Mouse (Mus musculus): ENCODE measurements around the gene Smyd4. TPM values are rescaled to one million over a fixed set of nuclear protein-coding genes. Genes with fewer than 3 reads are reported as not detected.

The Smyd4 gene
- total RNA-seq (2021), result 1 to 10 TPM; 4.0 to 4.3 TPM
- long read RNA-seq, experiment 1, partial matches to known transcripts, result 3 of 7 reads
- long read RNA-seq, experiment 1, other reads (novel, unspliced or antisense), result 1 of 7 reads
- long read RNA-seq, experiment 2, partial matches to known transcripts, result 2 of 8 reads
- long read RNA-seq, experiment 2, other reads (novel, unspliced or antisense), result 2 of 8 reads

GRCm38 (mm10) chr11:75348199-75348889, at the start of gene Smyd4, which contains the start of gene Rpa1:
Gene Smyd4, plus strand, starts transcription at chr11:75348433.
Gene Rpa1, minus strand, starts transcription at chr11:75348324.
- no peak for TF ChIP-seq CTCF (IDR thresholded peaks at IDR 0.05)
- Histone ChIP-seq H3K4me3 (peak within 1 kb of the TSS; percentile 88), H3K27ac (peak within 1 kb of the TSS; percentile 86)
- intact Hi-C loops (cut with DNase I), result no loop called here
- peak; percentile 98 for DNase-seq

GRCm38 (mm10) chr11:75298491-75298890, 49.7 kb upstream of the Smyd4 start:
- no peak overlapping the region for H3K4me3 ChIP-seq
- H3K27ac ChIP-seq, result no peak overlapping the region
- TF ChIP-seq CTCF (IDR thresholded peaks at IDR 0.05), result no peak
- no peak for DNase-seq
- intact Hi-C loops (cut with DNase I), result loop anchor here (10.0 kb wide), 2 partner anchors 314 to 354 kb away; no protein-coding TSS in a partner anchor

GRCm38 (mm10) chr11:75299786-75300185, 48.4 kb upstream of the Smyd4 start:
- Histone ChIP-seq H3K4me3 (no peak overlapping the region), H3K27ac (no peak overlapping the region)
- no peak for DNase-seq
- no peak for TF ChIP-seq CTCF (IDR thresholded peaks at IDR 0.05)
- intact Hi-C loops (cut with DNase I), result loop anchor here (10.0 kb wide), 2 partner anchors 315 to 355 kb away; no protein-coding TSS in a partner anchor

- no peak for DNase-seq
- intact Hi-C loops (cut with DNase I), result no loop called here
- TF ChIP-seq CTCF (IDR thresholded peaks at IDR 0.05), result no peak
- no peak overlapping the region for H3K4me3 ChIP-seq
- H3K27ac ChIP-seq, result no peak overlapping the region
These were observed 47.3 kb upstream of the Smyd4 start for GRCm38 (mm10) chr11:75300954-75301353.

- H3K27ac ChIP-seq, result no peak overlapping the region
- no peak for TF ChIP-seq CTCF (IDR thresholded peaks at IDR 0.05)
- no peak overlapping the region for H3K4me3 ChIP-seq
- intact Hi-C loops (cut with DNase I), result no loop called here
- DNase-seq, result no peak
These were observed 43.4 kb upstream of the Smyd4 start for GRCm38 (mm10) chr11:75304797-75305196.

- intact Hi-C loops (cut with DNase I), result no loop called here
- H3K4me3 ChIP-seq, result no peak overlapping the region
- no peak for TF ChIP-seq CTCF (IDR thresholded peaks at IDR 0.05)
- H3K27ac ChIP-seq, result no peak overlapping the region
- no peak for DNase-seq
These were observed 39.6 kb upstream of the Smyd4 start for GRCm38 (mm10) chr11:75308650-75309049.

GRCm38 (mm10) chr11:75310813-75311212, 37.4 kb upstream of the Smyd4 start:
- intact Hi-C loops (cut with DNase I), result no loop called here
- no peak for DNase-seq
- no peak for TF ChIP-seq CTCF (IDR thresholded peaks at IDR 0.05)
- no peak overlapping the region for H3K27ac ChIP-seq
- no peak overlapping the region for H3K4me3 ChIP-seq

GRCm38 (mm10) chr11:75311751-75312150, 36.5 kb upstream of the Smyd4 start:
- intact Hi-C loops (cut with DNase I), result no loop called here
- DNase-seq, result no peak
- no peak overlapping the region for H3K4me3 ChIP-seq
- no peak overlapping the region for H3K27ac ChIP-seq
- no peak for TF ChIP-seq CTCF (IDR thresholded peaks at IDR 0.05)

GRCm38 (mm10) chr11:75313834-75314233, 34.4 kb upstream of the Smyd4 start:
- intact Hi-C loops (cut with DNase I), result no loop called here
- DNase-seq, result no peak
- H3K4me3 ChIP-seq, result no peak overlapping the region
- no peak overlapping the region for H3K27ac ChIP-seq
- no peak for TF ChIP-seq CTCF (IDR thresholded peaks at IDR 0.05)

GRCm38 (mm10) chr11:75318351-75319221, 29.6 kb upstream of the Smyd4 start:
- intact Hi-C loops (cut with DNase I), result no loop called here
- no peak for TF ChIP-seq CTCF (IDR thresholded peaks at IDR 0.05)
- H3K27ac ChIP-seq, result no peak overlapping the region
- H3K4me3 ChIP-seq, result no peak overlapping the region
- DNase-seq, result no peak

GRCm38 (mm10) chr11:75319246-75319645, 29.0 kb upstream of the Smyd4 start:
- no peak for TF ChIP-seq CTCF (IDR thresholded peaks at IDR 0.05)
- Histone ChIP-seq H3K27ac (no peak overlapping the region), H3K4me3 (no peak overlapping the region)
- intact Hi-C loops (cut with DNase I), result no loop called here
- no peak for DNase-seq

GRCm38 (mm10) chr11:75323326-75323737, 24.9 kb upstream of the Smyd4 start:
- H3K4me3 ChIP-seq, result no peak overlapping the region
- intact Hi-C loops (cut with DNase I), result no loop called here
- TF ChIP-seq CTCF (IDR thresholded peaks at IDR 0.05), result no peak
- no peak overlapping the region for H3K27ac ChIP-seq
- no peak for DNase-seq

GRCm38 (mm10) chr11:75324433-75324832, 23.8 kb upstream of the Smyd4 start:
- TF ChIP-seq CTCF (IDR thresholded peaks at IDR 0.05), result no peak
- H3K4me3 ChIP-seq, result no peak overlapping the region
- H3K27ac ChIP-seq, result no peak overlapping the region
- intact Hi-C loops (cut with DNase I), result no loop called here
- no peak for DNase-seq

All from gastrocnemius, adult 2 months (tissue).